Mouse (Mus musculus): ENCODE data around the gene Mfsd11. TPM values are rescaled to one million over a fixed set of nuclear protein-coding genes. Genes with fewer than 3 reads are reported as not detected.
"Not testable (repeated sequence)": the region's sequence is repeated elsewhere in the genome, so short reads cannot be mapped to it uniquely, and the experiment has no call there.

Gene Mfsd11
- polyA plus RNA-seq, 2 experiments from 2014 or later = 18.9 to 21.1 TPM

DNA sequence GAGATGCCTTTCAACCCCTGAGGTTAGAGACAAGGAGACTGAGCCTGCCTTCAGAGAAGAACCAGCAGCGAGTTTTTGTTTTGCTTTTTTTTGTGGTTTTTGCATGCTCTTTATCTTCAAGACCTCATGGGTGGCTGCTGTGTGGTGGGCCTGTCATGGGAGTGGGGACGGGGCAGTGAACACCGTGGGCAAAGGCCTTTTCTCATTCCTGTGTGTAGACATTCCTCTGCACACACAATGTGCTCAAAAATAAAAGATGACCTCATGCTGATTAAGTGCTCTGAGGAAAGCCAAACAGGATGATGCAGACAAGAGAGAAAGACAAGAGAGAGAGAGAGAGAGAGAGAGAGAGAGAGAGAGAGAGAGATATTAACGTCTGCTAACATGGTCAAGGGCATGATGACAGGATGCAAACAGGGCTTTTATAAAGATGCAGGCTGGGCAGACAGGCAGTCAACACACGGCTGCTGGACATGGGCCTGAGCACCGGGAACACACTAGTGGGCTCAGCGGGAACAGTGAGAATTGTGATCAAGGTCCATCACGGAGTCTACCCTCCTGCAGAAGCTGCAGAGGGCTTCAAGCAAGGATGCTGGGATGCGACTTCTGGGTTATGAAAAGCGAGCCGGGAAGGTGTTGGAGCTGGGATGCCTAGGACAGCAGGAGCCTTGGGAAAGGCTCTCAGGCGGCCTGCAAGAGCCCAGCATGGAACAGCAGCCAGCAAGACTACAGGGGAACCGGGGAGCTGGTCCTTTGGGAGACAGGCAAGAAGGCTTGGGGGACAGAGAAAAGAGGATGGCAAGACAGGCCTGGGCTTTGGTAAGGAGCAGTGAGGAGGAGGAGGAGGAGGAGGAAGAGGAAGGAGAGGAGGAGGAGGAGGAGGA lies 30.9 kb upstream of the Mfsd11 start:
- ATAC-seq = no peak

DNA sequence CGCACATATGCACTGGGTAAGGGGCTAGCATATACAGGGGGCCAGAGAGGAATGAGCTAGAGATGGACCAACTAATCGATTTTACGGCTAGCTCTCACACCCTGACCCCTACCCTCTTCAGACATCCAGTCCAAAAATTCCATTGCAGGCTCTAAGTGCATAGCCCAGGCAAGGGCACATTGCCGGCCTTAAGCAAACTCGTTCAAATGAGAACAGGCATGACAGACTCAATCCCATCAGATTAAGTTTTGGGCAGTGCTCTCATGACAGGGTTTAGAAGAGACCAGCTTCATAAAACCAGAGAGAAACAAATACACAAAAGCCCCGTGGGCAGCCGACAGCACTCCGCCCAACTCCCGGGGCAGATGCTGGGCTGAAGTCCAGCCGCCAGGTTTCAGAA lies 30.0 kb upstream of the Mfsd11 start:
- no peak for ATAC-seq

GRCm38 (mm10) chr11:116822626-116823025 lies 29.6 kb upstream of the Mfsd11 start:
- no peak for ATAC-seq

GRCm38 (mm10) chr11:116823255-116823654 lies 29.0 kb upstream of the Mfsd11 start:
- ATAC-seq = no peak

DNA sequence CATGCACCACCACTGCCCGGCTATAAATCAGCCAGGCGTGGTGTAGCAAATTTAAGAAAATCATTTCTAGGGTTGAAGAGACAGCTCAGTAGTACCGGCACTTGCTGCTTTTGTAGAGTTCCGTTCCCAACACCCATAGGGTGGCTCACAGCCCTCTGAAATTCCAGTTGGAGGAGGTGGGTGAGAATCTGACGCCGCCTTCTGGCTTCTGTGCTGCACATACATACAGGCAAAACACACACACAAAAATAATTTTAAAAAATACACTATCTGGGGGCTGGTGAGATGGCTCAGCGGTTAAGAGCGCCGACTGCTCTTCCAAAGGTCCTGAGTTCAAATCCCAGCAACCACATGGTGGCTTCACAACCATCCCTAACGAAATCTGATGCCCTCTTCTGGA lies 28.4 kb upstream of the Mfsd11 start:
- not testable (repeated sequence) for ATAC-seq

GRCm38 (mm10) chr11:116825230-116825629 lies 27.0 kb upstream of the Mfsd11 start:
- ATAC-seq = no peak

GRCm38 (mm10) chr11:116826550-116827504 lies 25.4 kb upstream of the Mfsd11 start:
- no peak for ATAC-seq

- no peak for ATAC-seq
Observed at GRCm38 (mm10) chr11:116827534-116828165, 24.6 kb upstream of the Mfsd11 start, which contains the start of gene Mxra7. Mxra7 (minus strand) TSS chr11:116828046.

- no peak for ATAC-seq
Observed at GRCm38 (mm10) chr11:116832172-116832685, 20.0 kb upstream of the Mfsd11 start.

DNA sequence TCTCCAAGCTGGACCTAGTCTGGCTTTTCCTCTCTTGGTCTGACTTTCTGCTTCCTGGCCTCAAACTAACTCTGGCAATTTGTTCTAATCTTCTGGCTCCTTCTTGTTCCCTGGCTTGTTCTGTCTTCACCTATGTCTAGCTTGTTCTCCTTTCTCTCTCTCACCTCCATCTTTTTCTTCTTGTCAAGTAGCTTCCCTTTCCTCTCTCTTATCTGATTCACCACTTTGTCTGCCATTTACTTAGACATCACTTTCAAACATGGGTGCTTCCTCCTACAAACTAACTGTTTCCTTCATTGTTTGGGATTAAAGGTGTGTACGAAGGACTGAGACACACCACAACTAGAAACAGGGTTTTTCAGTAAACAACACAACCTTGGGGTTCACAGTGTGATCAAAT lies 17.3 kb upstream of the Mfsd11 start:
- ATAC-seq = no peak

- no peak for ATAC-seq
Observed at GRCm38 (mm10) chr11:116836283-116836682, 16.0 kb upstream of the Mfsd11 start.

DNA sequence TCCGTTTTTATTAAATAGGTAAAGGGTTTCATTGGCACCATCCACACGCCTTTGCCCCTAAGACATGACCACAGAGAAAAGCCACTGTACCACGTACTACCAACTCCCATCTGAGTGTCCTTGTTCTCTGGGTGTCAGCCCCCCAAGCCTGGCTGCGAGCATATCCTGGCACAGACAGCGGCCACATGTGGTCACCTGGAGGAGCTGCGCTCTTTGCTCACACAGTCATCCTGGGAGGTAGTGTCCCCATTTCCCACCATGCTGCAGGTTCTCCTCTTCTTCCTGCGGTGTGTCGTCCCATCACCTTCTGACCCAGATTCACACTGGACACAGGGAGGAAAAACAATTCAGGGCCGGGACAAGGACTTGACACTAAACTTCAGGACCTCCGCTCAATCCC lies 14.8 kb upstream of the Mfsd11 start:
- ATAC-seq = no peak

- ATAC-seq = no peak
Observed at GRCm38 (mm10) chr11:116838936-116839335, 13.3 kb upstream of the Mfsd11 start.

DNA sequence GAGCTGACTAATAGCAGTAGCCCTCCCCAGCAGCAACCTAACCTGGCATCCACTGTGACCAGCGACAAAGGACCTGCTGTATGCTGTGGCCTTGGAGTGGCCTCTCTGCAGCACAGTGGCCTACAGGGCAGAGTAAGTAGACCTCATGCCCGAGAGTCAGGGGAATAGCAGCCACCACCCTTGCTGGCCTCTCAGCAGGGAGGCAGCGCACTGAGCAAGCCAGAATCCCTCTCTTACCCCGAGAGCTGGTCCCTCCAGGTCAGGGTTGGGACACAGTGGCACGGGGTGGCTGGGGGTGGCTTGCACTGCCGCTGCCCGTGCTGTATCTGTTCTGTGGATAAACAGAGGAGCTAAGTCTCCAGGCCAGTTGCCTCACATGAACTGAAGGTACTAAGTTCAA lies 12.6 kb upstream of the Mfsd11 start:
- ATAC-seq = no peak

- ATAC-seq = no peak
Observed at GRCm38 (mm10) chr11:116840748-116841147, 11.5 kb upstream of the Mfsd11 start.

GRCm38 (mm10) chr11:116842531-116843260 lies 9.5 kb upstream of the Mfsd11 start:
- ATAC-seq = peak; percentile 45

GRCm38 (mm10) chr11:116843261-116844233 lies 8.7 kb upstream of the Mfsd11 start, which contains the start of the genes Mettl23 and Jmjd6:
Mettl23 (plus strand) TSS chr11:116843278.
Jmjd6 (minus strand) TSS chr11:116843449.
- ATAC-seq = peak; percentile 83

DNA sequence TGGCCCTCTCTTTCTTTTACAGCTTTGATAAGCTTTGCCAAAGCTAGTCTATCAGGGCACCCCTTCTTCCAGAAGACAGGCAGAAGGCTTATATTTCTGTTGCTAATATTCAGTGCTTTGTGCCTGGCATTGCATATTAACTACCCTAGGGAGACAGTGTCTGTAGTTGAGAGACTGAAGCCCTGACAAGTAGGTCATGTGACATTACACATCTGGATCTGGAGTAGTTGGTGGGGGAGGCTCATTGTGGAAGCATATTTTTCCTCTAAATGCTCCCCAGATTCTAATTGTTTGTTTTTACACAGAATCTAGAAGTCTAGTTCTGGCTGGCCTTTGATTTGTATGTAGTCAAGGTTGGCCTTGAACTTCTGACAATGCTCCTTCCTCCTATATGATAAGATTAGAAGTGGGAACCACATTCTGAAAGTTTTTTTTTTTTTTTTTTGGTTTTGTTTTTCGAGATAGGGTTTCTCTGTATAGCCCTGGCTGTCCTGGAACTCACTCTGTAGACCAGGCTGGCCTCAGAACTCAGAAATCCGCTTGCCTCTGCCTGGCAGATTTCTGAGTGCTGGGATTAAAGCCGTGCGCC lies 5.6 kb upstream of the Mfsd11 start:
- ATAC-seq = no peak

DNA sequence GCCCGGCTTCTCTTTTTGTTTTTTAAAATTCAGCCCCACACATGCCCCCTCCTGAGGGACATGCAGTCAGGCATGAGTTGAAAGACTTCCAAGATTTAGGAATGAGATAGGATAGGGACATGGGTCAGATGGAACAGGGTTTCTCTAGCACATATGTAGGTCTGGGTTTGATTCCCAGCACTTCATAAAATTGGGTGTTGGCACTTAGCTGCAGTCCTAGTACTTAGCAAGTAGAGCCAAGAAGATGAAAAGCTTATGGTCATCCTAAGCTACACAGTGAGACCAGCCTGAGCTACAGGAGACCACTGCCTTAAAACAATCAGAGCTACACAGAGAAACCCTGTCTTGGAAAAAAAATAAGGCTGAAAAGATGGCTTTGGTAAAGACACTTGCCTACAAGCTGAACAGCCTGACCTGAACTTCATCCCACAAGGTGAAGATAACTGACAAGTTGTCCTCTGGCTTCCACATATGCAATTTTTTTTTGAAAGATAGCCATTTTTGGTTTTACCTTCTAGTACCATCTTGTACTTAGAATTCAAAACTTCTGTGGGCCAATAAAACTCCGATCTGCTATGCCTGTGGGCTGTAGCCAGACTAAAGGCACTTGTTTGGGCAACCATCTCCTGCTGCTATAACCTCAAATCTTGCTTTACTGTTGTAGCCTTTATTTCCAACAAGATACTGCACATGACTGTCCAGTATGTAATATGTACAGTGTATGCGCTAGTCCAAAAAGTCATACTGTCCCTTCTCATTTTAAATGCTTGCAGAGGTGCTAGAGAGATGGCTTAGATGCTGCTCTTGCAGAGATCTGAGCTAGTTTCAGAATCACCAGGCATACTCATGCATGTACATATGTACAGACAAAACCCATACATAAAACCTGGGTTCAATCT lies 4.8 kb upstream of the Mfsd11 start:
- ATAC-seq = no peak

All from activated CD4-positive, CD25-positive, alpha-beta regulatory T cell, adult 4 months (primary cell).